Mouse (Mus musculus) neutrophil, adult 5-6 weeks (primary cell): ENCODE results near the gene Gli3. TPM values are rescaled to one million over a fixed set of nuclear protein-coding genes. Genes with fewer than 3 reads are reported as not detected.
A peak's percentile ranks its signal among the peaks of the same experiment; 100 is the strongest.

Source experiments
- ATAC-seq: fragments of 151-379, 151-347 bp; 2 replicates; pipeline ENCODE4 v1.8.0; 2017; ENCODE audit warnings: mild to moderate bottlenecking, moderate TSS enrichment; ENCODE audit not compliant: insufficient number of reproducible peaks, poor library complexity, low FRiP score, severe bottlenecking; ENCODE audit errors: extremely low read depth
- total RNA-seq: library from RNA; stranded (forward); fragments of 200-1000 nt; gene quantifications from 2 replicates; pipeline ENCODE4 v1.2.3, GENCODE M21; 2017

Gene Gli3
- total RNA-seq, 1 experiment from 2014 or later: not detected

- ATAC-seq: no peak
Measured at GRCm38 (mm10) chr13:15688826-15689501, 225.9 kb downstream of the Gli3 start.

- ATAC-seq: no peak
Measured at GRCm38 (mm10) chr13:15691751-15692464, 228.9 kb downstream of the Gli3 start.

- no peak for ATAC-seq
Measured at GRCm38 (mm10) chr13:15692465-15692809, 229.4 kb downstream of the Gli3 start.

- ATAC-seq: no peak
Measured at GRCm38 (mm10) chr13:15698284-15698683, 235.2 kb downstream of the Gli3 start.

DNA sequence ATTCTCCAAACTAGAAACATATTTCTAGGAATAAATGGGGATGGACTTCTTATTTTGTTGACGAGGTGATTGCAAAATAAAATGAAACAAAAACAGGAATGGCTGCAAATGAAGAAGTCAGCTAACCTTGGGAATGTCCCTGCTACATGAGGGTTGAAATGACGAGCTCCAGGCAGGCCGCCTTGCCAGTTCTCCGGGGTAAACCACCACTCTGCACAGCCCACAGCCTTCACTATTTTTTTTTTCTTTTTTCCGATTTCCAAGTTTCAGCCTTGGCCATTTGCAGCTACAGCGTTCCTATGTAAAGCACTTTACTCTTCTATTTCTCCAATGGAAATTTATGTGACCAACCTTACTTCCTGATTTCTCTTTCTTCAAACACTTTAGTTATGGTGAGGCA lies 236.1 kb downstream of the Gli3 start:
- no peak for ATAC-seq

DNA sequence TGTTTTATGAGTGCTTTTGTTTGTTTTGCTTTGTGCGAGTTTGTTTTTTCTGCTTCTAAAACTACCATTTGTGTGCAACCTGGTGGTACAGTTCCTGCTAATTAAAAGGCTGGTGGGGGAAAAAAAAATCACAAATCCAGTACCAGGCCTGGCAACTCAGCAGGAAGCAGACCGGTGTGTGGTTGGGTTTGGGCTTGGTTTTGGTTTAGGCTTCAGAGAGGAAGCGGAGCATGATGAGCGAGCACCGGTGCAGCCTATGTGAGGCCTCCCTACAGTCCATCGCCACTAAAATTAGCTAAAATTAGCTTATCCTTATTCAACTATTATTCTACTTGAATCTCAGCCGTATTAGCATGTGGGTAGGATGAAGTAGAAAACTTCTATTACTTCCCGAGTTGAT lies 241.6 kb downstream of the Gli3 start:
- ATAC-seq: no peak

- no peak for ATAC-seq
Measured at GRCm38 (mm10) chr13:15707481-15707881, 244.4 kb downstream of the Gli3 start.

DNA sequence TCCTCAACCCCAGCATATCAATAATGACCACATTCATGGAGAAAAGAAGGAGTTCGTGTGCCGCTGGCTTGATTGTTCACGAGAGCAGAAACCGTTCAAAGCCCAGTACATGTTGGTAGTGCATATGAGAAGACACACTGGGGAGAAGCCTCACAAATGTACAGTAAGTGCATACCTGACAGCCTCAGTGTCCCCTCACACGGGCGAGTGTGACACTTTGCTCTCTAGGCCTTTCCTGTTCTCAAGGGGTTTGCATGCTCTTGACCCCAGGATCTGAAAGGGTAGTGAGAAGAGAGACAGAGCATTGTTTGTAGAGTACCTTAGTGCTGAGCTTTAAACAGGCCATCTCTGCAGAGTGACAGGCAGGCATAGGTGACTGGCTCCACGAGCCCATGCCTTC lies 250.5 kb downstream of the Gli3 start:
- ATAC-seq: no peak

DNA sequence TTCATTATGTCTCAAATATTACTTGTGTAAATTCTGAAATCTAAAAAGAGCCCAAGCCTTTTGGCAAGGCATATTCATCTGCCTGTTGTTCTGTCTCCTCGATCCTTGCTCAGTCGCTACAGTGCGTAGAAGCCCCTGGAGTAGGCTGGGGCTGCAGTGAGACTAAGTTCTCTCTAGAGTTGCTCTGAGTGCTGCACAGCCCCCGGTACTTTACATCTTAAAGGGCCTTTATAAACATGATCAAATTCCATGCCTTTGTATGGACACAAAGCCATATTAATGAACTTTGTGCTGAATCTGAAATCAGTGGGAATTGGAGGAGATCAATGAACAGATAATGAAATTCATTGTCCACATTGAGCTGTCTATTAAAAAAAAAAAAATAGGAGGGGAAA lies 251.3 kb downstream of the Gli3 start:
- no peak for ATAC-seq

GRCm38 (mm10) chr13:15714726-15715437 lies 251.8 kb downstream of the Gli3 start:
- ATAC-seq: no peak

DNA sequence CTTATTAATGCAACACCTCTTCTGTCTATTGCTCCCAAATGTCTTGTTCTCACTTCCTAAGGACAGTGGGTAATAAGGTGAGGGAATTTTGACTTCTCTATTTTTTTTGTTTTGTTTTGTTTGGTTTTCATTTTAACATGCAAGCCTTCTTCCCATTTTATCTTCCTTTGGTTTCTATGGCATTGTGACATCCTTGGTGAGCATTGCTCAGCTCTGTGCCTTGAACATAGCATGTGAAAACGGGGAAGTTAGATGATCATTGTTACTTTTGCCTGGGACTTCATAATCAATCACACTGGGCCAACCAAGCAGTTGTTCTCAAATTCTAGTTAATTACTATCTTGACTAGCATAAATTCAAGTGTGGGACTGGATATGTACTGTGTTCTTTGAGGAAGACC lies 258.4 kb downstream of the Gli3 start:
- no peak for ATAC-seq

GRCm38 (mm10) chr13:15722766-15723379 lies 259.8 kb downstream of the Gli3 start:
- no peak for ATAC-seq

DNA sequence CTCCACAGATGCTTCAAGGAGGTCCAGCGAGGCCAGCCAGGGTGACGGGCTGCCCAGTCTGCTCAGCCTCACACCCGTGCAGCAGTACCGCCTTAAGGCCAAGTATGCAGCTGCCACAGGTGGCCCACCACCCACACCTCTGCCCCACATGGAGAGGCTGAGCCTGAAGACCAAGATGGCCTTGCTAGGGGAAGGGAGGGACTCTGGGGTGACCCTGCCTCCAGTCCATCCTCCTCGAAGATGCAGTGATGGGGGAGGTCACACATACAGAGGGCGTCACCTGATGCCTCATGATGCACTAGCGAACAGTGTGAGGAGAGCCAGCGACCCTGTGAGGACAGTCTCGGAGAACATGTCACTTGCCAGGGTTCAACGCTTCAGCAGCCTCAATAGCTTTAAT lies 261.7 kb downstream of the Gli3 start:
- no peak for ATAC-seq

- ATAC-seq: no peak
Measured at GRCm38 (mm10) chr13:15741771-15742170, 278.7 kb downstream of the Gli3 start.

DNA sequence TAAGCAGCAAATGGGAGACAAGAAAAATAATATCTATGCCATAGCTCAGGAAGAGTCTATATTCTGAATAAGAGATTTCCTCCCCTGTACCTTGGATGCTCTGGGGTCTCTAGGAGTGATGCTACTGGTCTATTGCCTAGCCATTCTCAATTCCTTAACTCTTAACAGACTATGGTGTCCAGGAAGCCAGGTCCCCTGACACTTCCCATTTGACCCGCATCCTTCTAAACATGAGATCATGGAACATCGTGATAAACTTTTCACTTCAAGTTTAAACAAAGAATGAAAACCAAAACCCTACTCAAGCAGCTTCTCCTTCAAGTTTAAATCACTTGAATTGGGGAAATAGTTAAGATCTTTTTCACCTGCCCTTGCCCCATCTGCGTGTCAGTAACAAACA lies 279.3 kb downstream of the Gli3 start:
- no peak for ATAC-seq

- ATAC-seq: no peak
Measured at GRCm38 (mm10) chr13:15742777-15743176, 279.7 kb downstream of the Gli3 start.

GRCm38 (mm10) chr13:15758835-15759632 lies 296.0 kb downstream of the Gli3 start:
- peak; percentile 51; the same call in 1 of the 2 replicates for ATAC-seq

DNA sequence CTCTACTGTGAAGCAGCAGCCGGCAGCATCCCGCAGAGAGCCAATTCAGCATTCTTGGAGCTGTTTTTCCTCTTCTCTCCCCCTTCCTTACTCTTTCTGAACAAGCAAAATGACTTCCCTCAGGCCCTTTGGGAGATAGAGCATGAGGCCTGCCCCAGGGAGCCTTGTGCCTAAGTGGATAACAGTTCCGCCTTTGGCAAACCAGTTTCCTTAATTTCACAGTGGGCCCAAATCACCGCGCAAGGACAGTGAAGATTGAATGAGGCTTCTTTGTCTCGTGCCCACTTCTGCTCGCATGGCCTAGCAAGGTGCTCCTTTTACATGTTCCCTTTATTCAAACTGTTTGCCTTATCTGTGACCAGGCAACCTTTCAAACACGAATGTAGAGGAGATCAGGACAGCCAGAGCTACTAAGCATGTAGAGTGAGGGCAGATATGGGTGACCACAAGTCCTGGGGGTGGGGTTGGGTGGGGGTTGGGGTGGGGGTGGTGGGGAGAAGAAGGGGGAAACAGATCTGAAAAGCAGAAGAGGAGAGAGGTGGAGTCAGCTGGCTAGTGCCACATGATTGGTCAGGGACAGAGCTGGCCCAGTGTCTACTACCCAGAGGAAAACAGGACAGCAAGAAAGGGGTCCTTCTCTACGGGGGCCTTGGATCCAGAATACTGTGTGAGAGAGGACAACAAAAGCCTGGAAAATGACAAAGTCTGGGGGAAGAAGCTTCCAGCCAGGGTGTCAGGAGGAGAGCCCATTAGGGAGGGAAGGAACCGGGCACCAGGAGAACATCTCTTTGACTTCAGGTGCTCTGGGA lies 296.8 kb downstream of the Gli3 start:
- 0 out of 2 replicates have a peak, but pooled peaks have one; percentile 9 for ATAC-seq
